Mouse (Mus musculus) limb, embryonic 12.5 days (tissue): ENCODE measurements around the gene Traf2. TPM values are rescaled to one million over a fixed set of nuclear protein-coding genes. Genes with fewer than 3 reads are reported as not detected.

Experiments
- ATAC-seq: fragments of 200-750 bp; cut with Nextera tagmentation; 2 replicates; pipeline ENCODE4 v1.8.0; 2017; ENCODE audit warnings: low read depth, moderate TSS enrichment; ENCODE audit not compliant: insufficient number of reproducible peaks, insufficient read depth, low FRiP score, low TSS enrichment
- H3K27ac ChIP-seq: fragments of 300-500 bp; sonication (generic); 2 replicates; pipeline ENCODE4 v1.5.1; 2016; ENCODE audit warnings: mild to moderate bottlenecking, moderate library complexity
- H3K27me3 ChIP-seq: fragments of 300-500 bp; sonication (generic); 2 replicates; pipeline ENCODE4 v1.6.1; 2016; ENCODE audit warnings: mild to moderate bottlenecking, moderate library complexity
- H3K36me3 ChIP-seq: fragments of 300-500 bp; sonication (generic); 2 replicates; pipeline ENCODE4 v1.6.1; 2016; ENCODE audit warnings: mild to moderate bottlenecking, moderate library complexity
- H3K4me1 ChIP-seq: fragments of 300-500 bp; sonication (generic); replicated peaks from 2 replicates; pipeline ENCODE4 v1.6.1; 2016
- H3K4me2 ChIP-seq: fragments of 300-500 bp; sonication (generic); 2 replicates; pipeline ENCODE4 v1.6.1; 2016; ENCODE audit warnings: mild to moderate bottlenecking, moderate library complexity
- H3K4me3 ChIP-seq: fragments of 300-500 bp; sonication (generic); replicated peaks from 2 replicates; pipeline ENCODE4 v1.5.1; 2016; ENCODE audit warnings: mild to moderate bottlenecking
- H3K9ac ChIP-seq: fragments of 300-500 bp; sonication (generic); replicated peaks from 2 replicates; pipeline ENCODE4 v1.6.1; 2016; ENCODE audit warnings: mild to moderate bottlenecking, moderate library complexity
- H3K9me3 ChIP-seq: fragments of 300-500 bp; sonication (generic); 2 replicates; pipeline ENCODE4 v1.6.1; 2016; ENCODE audit warnings: mild to moderate bottlenecking, moderate library complexity
- WGBS: fragments of 180-500 bp; shearing (Covaris S2); methylation state at CpG from one replicate; pipeline ENCODE4 v1.1.7; 2016; 5-methylcytosine and 5-hydroxymethylcytosine counted together
- polyA plus RNA-seq: library from polyadenylated mRNA; unstranded; fragments of >200 nt; fragmentation: Nextera tagmentation; extraction: Ambion mirVana; gene quantifications from 2 replicates; pipeline ENCODE4 v1.2.1, GENCODE M21; 2016

Gene Traf2
- polyA plus RNA-seq, 1 experiment from 2014 or later: 39.2 TPM

DNA sequence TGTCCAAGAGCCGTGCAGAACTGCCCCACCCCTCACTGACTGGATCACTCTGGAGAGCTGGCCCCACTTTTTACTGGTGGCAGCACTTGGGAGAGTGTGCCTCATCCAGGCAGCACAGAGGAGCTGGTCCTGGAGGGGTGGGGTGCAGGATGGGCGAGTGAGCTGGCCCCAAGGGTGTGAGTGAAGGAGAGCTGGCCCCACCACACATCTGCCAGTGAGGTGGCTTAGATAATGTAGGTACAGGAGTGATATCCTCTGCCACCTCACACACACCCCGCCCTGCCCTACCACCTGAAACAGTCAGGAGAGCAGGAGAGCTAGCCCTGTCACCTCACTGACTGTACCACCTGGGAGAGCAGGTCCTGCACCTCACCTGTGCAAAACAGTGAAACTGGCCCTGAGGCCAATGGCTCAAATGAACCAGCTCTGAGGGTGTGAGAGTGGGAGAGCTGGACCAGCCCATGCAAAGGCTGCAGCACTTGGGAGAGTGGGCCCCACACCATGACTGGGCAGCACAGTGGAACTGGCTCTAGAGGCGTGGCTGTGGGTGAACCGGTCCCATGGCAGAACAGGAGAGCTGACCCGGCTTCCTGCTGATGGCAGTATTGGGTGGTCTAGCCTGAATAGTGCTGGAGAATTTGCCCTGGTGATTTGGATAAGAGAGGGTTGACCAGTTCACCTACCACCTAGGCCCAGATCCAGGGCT lies 58.6 kb downstream of the Traf2 start:
- ATAC-seq: no peak
- Histone ChIP-seq H3K9me3 (no peaks in the 10 kb centered on the region), H3K4me1 (no peaks in the 10 kb centered on the region), H3K4me3 (no peak overlapping the region), H3K27me3 (no peaks in the 10 kb centered on the region), H3K4me2 (no peak overlapping the region), H3K9ac (no peak overlapping the region), H3K36me3 (no peaks in the 10 kb centered on the region), H3K27ac (no peak overlapping the region)
- WGBS: 77% methylated on average over 6 of the region's 6 CpGs

DNA sequence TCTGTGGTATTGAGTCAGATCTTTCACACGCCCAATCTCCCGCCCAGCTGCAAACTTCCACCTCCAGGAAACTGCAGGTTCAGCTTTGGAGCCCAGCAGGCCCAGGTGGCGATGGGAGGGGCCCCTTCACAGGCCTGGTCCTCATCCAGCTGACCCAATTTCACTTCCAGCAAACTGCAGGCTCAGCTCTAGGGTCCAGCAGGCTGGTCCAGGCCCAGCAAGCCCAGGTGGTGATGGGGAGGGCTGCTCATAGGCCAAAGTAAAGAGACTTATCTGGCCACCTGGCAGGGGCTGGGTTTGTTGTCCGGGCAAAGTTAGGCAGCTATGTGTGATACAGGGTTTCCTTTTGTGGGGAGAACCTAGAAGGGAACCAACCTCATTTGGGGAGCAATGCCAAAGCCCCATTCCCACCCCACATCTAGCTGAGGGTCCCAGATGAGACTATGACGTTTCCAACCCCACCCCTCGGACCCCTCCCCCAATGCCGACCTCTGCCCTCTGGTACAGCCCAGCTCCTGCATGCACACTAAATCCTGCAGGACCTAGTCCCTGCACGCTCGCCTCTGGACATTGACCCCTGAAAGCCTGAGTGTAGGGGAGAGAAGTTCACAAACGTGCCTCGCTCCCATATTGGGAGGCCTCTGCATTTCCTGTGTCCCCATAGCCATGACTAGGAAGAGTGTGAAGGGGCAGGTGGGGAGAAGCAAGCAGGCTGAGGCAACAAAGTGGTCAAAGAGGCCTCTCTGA lies 61.7 kb downstream of the Traf2 start:
- 68% methylated on average over 11 of the region's 11 CpGs for WGBS
- Histone ChIP-seq H3K27me3 (no peaks in the 10 kb centered on the region), H3K9me3 (no peaks in the 10 kb centered on the region), H3K27ac (no peak overlapping the region), H3K4me2 (no peak overlapping the region), H3K9ac (peak overlapping the region; percentile 27; the same call in 1 of the 2 replicates), H3K4me3 (no peak overlapping the region), H3K4me1 (no peaks in the 10 kb centered on the region), H3K36me3 (no peaks in the 10 kb centered on the region)
- ATAC-seq: no peak

DNA sequence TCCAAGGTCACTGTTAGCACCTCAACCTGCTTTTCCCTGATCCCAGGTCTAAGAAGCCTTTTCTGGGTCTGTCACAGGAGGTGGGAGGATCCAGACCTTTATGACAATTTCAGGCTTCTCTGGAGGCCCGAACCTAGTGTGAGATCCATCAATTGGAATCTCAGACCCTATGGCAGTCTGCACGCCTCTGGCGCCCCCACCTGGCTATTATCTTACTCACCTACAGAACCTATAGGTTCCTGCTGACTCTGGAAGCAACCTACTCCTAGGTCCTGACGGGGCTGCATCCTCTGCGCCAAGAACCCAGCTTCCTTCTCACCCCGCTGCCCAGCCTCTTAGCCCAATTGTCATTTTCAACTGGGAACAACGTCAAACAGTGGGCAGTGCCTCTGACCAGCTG lies 63.8 kb downstream of the Traf2 start:
- no peak for ATAC-seq
- H3K4me2 ChIP-seq: no peak overlapping the region
- no peaks in the 10 kb centered on the region for H3K27me3 ChIP-seq
- no peak overlapping the region for H3K9ac ChIP-seq
- H3K36me3 ChIP-seq: no peaks in the 10 kb centered on the region
- no peaks in the 10 kb centered on the region for H3K4me1 ChIP-seq
- no peak overlapping the region for H3K27ac ChIP-seq
- 21% methylated on average over 7 of the region's 7 CpGs for WGBS
- no peaks in the 10 kb centered on the region for H3K9me3 ChIP-seq
- H3K4me3 ChIP-seq: no peak overlapping the region

DNA sequence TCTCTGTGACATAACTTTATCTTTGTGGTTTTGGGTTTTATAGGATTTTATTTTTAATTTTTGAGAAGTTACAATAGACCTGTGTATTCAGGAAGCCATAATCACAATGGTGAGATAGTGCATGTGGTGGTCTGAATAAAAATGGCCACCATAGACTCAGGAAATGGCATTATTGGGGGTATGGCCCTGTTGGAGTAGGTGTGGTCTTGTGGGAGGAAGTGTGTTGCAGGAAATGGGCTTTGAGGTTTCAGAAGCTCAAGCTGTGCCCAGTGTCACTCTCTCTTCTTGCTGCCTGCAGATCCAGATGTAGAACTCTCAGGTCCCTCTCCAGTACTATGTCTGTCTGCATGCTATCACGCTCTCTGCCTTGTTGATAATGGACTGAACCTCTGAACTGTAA lies 66.2 kb downstream of the Traf2 start:
- no peak overlapping the region for H3K27ac ChIP-seq
- no peaks in the 10 kb centered on the region for H3K4me1 ChIP-seq
- no peaks in the 10 kb centered on the region for H3K9me3 ChIP-seq
- no peaks in the 10 kb centered on the region for H3K36me3 ChIP-seq
- no peak for ATAC-seq
- no peak overlapping the region for H3K4me2 ChIP-seq
- H3K4me3 ChIP-seq: no peak overlapping the region
- WGBS: 87% methylated on average over 1 of the region's 1 CpGs
- no peak overlapping the region for H3K9ac ChIP-seq
- no peaks in the 10 kb centered on the region for H3K27me3 ChIP-seq

DNA sequence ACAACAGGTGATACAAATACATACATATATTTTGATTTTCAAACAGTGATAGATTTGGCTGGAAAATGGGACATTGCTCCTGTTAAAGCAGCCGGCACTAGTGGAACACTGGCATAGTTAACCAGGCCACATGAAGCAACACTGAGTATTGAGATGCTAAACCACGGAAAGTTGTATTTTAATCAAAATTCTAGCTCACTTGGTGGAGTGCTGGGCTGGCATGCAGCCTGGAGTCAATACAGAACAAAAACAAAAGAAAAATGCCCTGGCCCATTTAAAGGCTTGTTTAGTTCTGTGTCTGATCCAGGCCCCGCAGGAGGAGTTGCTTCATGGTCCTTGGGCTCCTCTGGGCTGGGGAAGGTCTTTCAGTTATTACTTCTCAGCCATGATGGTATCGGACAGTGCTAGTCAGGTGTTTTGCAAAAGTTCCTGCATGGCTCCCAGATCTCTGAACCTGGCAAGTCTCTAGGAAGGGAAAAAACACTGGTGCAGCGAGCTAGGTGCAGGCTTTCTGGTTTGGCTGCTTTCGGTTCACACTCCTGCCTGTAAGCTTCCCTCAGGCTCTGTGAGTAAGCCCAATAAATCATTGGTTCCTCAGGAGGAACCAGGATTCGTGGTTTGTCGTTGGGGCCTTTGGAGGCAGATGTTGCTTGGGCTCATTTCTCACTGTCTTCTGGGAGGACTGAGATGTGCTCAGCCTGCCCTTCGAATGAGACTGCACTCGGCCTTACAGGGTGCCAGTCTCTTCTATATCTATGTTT lies 67.0 kb downstream of the Traf2 start:
- H3K4me2 ChIP-seq: no peak overlapping the region
- no peak for ATAC-seq
- no peaks in the 10 kb centered on the region for H3K9me3 ChIP-seq
- H3K27ac ChIP-seq: no peak overlapping the region
- no peaks in the 10 kb centered on the region for H3K27me3 ChIP-seq
- no peak overlapping the region for H3K9ac ChIP-seq
- H3K4me3 ChIP-seq: no peak overlapping the region
- no peaks in the 10 kb centered on the region for H3K36me3 ChIP-seq
- 59% methylated on average over 10 of the region's 10 CpGs for WGBS
- no peaks in the 10 kb centered on the region for H3K4me1 ChIP-seq

DNA sequence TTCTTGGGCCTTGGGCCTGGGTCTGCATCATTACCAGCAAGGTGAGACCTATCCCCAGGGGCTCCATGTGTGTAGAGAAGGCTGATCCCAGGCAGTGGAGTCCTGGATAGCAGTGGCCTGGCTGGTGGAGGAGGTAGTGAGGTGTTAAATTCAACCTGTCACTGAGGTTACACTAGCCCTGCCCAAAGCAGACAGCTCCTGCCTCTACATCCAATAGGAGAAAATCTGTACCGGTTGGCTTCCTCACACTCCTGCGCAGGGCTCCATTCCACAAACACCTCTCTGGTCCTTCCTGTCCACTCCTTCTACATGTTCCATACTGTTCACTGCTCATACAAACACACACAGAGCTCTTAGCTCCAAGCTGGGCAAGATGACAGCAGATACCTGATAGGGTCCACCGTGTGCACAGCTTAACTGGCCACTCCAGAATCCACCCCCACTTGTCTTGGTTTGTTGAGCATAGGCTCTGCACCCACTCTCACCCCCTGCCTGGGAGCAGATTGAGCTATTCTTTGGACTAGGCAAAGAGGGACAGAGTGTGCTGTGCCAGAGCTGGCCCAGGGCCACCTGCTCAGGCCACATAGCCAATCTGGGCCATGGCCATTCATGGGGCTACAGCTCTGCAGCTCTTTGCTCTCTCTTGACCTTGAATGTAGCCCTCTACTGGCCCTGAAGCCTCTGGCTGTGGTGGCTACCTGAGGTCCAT lies 68.6 kb downstream of the Traf2 start:
- H3K4me3 ChIP-seq: no peak overlapping the region
- H3K36me3 ChIP-seq: no peaks in the 10 kb centered on the region
- no peaks in the 10 kb centered on the region for H3K9me3 ChIP-seq
- no peak overlapping the region for H3K9ac ChIP-seq
- H3K27me3 ChIP-seq: no peaks in the 10 kb centered on the region
- 91% methylated on average over 3 of the region's 3 CpGs for WGBS
- no peak for ATAC-seq
- no peak overlapping the region for H3K4me2 ChIP-seq
- H3K27ac ChIP-seq: no peak overlapping the region
- no peaks in the 10 kb centered on the region for H3K4me1 ChIP-seq

DNA sequence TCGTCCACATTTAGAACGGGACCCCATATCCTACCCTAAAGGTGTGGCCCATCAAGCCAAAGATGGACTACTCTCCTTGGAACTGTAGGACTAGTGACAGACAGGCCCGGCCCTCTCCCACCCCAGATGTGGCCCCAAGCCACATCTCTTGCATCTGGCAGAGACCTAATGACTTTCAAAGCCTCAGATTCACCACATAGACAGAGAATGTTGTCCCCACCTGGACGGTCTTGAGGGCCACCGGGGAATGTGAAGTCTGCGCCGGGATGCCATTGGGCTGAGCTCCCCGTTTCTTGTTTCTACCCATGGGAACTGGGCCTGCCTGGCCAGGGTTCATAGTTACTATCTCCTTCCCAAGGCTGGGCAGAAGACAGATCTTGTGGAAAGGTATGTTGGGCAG lies 69.2 kb downstream of the Traf2 start:
- H3K4me3 ChIP-seq: no peak overlapping the region

DNA sequence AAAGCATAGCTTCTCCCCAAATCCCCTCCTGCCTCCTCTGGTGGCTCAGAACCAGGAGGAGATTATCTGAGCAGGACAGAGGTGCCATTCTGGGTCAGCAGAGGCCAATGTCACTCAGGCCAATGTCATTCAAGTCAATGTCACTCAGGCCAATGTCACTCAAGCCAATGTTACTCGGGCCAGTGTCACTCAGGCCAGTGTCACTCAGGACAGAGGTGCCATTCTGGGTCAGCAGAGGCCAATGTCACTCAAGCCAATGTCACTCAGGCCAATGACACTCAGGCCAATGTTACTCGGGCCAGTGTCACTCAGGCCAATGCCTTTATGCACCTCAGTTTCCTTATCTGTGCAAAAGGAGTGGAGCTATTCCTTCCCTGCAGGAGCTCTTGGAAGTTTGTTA lies 74.2 kb downstream of the Traf2 start:
- H3K9ac ChIP-seq: no peak overlapping the region
- WGBS: 80% methylated on average over 2 of the region's 2 CpGs
- no peaks in the 10 kb centered on the region for H3K4me1 ChIP-seq
- no peak overlapping the region for H3K27ac ChIP-seq
- no peak overlapping the region for H3K4me2 ChIP-seq
- H3K9me3 ChIP-seq: no peaks in the 10 kb centered on the region
- H3K27me3 ChIP-seq: no peaks in the 10 kb centered on the region
- no peaks in the 10 kb centered on the region for H3K36me3 ChIP-seq
- ATAC-seq: no peak
- no peak overlapping the region for H3K4me3 ChIP-seq

More for the DNA sequence above, 69.2 kb downstream of the Traf2 start:
- no peaks in the 10 kb centered on the region for H3K27me3 ChIP-seq
- 86% methylated on average over 8 of the region's 8 CpGs for WGBS
- no peak overlapping the region for H3K27ac ChIP-seq
- no peaks in the 10 kb centered on the region for H3K9me3 ChIP-seq
- H3K9ac ChIP-seq: no peak overlapping the region
- ATAC-seq: no peak
- H3K4me1 ChIP-seq: no peaks in the 10 kb centered on the region
- no peaks in the 10 kb centered on the region for H3K36me3 ChIP-seq
- H3K4me2 ChIP-seq: no peak overlapping the region

DNA sequence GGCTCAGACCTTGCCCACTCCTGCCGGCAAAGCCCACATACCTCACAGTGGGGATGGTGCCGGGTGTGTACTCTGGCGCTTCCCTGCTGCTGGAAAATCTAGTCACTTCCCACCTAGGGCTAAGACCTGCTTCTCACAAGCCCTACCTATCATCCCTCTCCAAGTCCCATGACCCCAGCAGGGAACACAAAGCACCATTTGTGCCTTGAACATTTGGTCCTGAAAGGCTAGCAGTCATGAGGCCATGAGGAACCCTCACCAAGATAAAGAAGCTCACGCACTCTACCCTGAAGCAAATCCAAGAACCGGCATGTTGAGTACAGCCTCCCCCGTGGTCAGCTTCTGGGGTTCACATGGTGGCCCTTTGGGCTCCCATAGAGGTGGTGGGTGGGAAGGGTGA lies 76.8 kb downstream of the Traf2 start, which contains the start of gene Ptgds:
Gene Ptgds (minus strand): TSS at position 78 of the 400 bp plus-strand sequence.
- ATAC-seq: no peak
- 45% methylated on average over 6 of the region's 6 CpGs for WGBS

DNA sequence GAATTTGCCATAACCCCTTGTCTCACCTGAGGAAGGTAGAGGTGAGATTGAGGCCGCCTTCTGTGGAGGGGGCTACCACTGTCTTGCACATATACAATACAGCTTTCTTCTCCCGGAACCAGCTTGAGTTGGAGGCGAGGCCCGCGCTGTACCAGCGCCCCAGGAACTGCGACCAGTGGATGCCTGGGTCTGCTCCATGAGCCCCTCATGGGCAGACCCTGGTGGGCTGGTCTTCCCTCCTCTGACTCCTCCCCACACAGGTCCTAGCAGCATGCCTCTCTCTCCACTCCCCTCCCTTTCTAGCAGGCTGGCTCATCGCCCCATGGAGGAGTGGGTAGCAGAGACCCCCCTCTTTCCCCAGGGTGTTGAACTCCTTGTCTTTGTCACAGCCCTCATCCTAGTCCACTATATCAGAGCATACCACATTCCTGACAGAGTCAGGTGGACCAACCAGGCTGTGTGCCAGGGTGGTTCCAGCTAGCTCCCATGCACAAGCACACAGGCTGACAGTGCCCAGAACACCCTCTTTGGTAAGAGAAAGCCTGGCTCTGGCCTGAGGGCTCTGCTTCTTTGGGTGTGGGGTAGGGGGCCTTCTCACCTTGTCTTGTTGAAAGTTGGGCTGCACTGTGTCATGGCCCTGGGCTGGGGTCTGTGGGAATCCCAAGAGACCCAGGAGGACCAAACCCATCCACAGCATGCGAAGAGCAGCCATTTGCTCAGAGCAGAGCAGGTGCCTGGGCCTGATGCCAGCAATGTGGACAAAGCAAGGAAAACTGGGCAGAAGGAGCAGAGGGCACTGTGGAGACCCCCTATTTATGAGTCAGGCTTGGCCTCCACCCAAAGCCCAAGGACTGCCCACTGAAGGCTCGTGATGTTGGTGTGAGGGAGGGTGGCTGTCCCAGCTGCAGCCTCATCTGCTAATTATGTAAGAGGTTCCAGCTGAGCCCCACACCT lies 77.5 kb downstream of the Traf2 start:
- 70% methylated on average over 10 of the region's 10 CpGs for WGBS
- Histone ChIP-seq H3K27ac (no peak overlapping the region), H3K36me3 (no peaks in the 10 kb centered on the region), H3K9me3 (no peaks in the 10 kb centered on the region), H3K9ac (no peak overlapping the region), H3K4me3 (no peak overlapping the region), H3K4me1 (peaks cover 7% of the 10 kb centered on the region), H3K4me2 (no peak overlapping the region), H3K27me3 (no peaks in the 10 kb centered on the region)
- ATAC-seq: peak; percentile 44

More for the DNA sequence above, 76.8 kb downstream of the Traf2 start, which contains the start of gene Ptgds:
- Histone ChIP-seq H3K4me1 (peaks cover 7% of the 10 kb centered on the region), H3K27ac (no peak within 1 kb of the TSS), H3K9me3 (no peaks in the 10 kb centered on the region), H3K9ac (no peak within 1 kb of the TSS), H3K4me3 (no peak within 1 kb of the TSS), H3K36me3 (no peaks in the 10 kb centered on the region), H3K27me3 (no peaks in the 10 kb centered on the region), H3K4me2 (no peak within 1 kb of the TSS)
